Mouse (Mus musculus) T-helper 2 cell (primary cell): ENCODE results near the gene Snrpg.

Experiments
- in situ Hi-C: fragments of 300-600 bp; cut with MboI, MseI; formaldehyde crosslinking; loops from one replicate; pipeline ENCODE4 v1.15.1; 2025; ENCODE audit warnings: high pct_unique_total_duplicates

Gene Snrpg

GRCm38 (mm10) chr6:86397257-86397980, 26.3 kb downstream of the Snrpg start:
- in situ Hi-C loops = no loop called here

GRCm38 (mm10) chr6:86398986-86399385, 27.9 kb downstream of the Snrpg start:
- in situ Hi-C loops = no loop called here

GRCm38 (mm10) chr6:86399995-86400394, 28.9 kb downstream of the Snrpg start:
- in situ Hi-C loops = loop anchor here (5.0 kb wide), 1 partner anchor 33 kb away; the partner anchor contains the start of gene Fam136a

GRCm38 (mm10) chr6:86400972-86401371, 29.9 kb downstream of the Snrpg start:
- in situ Hi-C loops = loop anchor here (5.0 kb wide), 1 partner anchor 34 kb away; the partner anchor contains the start of gene Fam136a

- in situ Hi-C loops = loop anchor here (5.0 kb wide), 1 partner anchor 36 kb away; the partner anchor contains the start of gene Fam136a
These were observed 31.8 kb downstream of the Snrpg start for GRCm38 (mm10) chr6:86402681-86403607.

GRCm38 (mm10) chr6:86403728-86404099, 32.6 kb downstream of the Snrpg start:
- in situ Hi-C loops = loop anchor here (5.0 kb wide), 1 partner anchor 36 kb away; the partner anchor contains the start of gene Fam136a

- in situ Hi-C loops = loop anchor here (5.0 kb wide), 1 partner anchor 37 kb away; the partner anchor contains the start of gene Fam136a
These were observed 33.2 kb downstream of the Snrpg start, which contains the start of gene Tia1 for GRCm38 (mm10) chr6:86404100-86404861. Gene Tia1 (plus strand): TSS chr6:86404219.

GRCm38 (mm10) chr6:86404996-86405395, 33.9 kb downstream of the Snrpg start:
- in situ Hi-C loops = loop anchor here (5.0 kb wide), 1 partner anchor 38 kb away; the partner anchor contains the start of gene Fam136a

- in situ Hi-C loops = no loop called here
These were observed 35.2 kb downstream of the Snrpg start for GRCm38 (mm10) chr6:86406306-86406705.

GRCm38 (mm10) chr6:86418711-86419110, 47.6 kb downstream of the Snrpg start:
- in situ Hi-C loops = no loop called here

GRCm38 (mm10) chr6:86419239-86419638, 48.1 kb downstream of the Snrpg start:
- in situ Hi-C loops = no loop called here

GRCm38 (mm10) chr6:86420491-86420890, 49.4 kb downstream of the Snrpg start:
- in situ Hi-C loops = no loop called here

- in situ Hi-C loops = no loop called here
These were observed 55.3 kb downstream of the Snrpg start, which contains the start of gene Gm44790 for GRCm38 (mm10) chr6:86426358-86426757. Gene Gm44790 (plus strand): TSS chr6:86426658.
